In the genomic region with DNA sequence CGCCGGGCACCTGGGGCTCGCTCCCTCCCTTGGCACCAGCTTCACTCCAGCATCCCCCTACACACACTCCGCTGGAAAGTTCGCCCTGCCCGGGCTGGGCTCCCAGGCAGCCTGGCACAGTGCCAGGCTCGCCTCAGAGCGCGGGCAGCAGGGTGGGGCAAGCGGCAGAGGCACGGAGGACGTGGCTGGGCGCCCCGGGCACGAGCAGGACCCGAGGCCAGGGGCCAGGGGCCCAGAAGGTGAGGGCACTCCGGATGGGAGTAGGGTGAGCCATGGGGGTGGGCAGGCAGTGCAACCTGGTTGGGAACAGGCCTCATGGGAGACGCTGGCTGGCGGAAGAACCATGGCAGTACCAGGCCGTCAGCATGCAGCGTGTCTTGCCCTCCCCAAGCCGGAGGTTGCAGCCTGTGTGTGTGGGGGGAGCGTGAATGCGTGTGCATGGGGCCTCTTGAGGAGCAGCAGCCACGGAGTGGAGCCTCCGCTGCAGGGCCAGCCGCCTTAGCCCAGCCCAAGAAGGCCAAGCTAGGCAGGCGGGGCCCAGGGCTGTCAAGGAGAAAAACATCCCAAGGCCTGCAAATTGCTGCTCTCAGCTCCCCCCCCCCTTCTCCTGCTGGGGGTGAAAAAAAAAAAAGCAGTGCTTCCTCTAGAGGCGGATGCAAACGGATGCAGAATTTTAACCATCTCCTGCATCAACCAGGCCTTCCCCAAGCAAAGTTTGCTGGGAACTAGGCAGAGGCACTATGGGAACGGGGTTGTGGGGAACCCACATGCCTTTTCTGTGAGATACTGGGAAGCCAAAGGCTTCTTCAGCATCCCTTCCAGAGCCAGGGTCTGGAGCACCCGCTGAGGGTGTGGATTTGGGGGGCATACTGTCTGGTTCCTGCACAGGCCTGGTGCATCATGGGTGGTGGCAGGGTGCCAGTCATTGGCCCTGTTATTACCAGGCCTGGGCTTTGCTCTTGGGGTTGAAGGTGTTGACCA, we compare ENCODE assay signal across 8 mouse cellular contexts.
DNase-seq lines count a peak whose midpoint lies in the region; ATAC-seq and TF ChIP-seq lines count a peak whose summit lies in the region.

No protein-coding gene starts in this region.

- peaks cover 0 to 8% of the 10 kb centered on the region in 2 experiments; a peak in 1 of 4 replicates for H3K4me1 ChIP-seq in ES-E14 (ENCODE audit: control insufficient read depth in 2 of 2, insufficient read depth in 2 of 2, low read length in 2 of 2, poor library complexity in 1 of 2)
- H3K4me1 ChIP-seq in forebrain, embryonic 16.5 days (replicated peaks; ENCODE audit: control insufficient read depth, insufficient read depth, low read length): peaks cover 57% of the 10 kb centered on the region

- peak overlapping the region; percentile 63 for H3K4me2 ChIP-seq in forebrain, embryonic 16.5 days (ENCODE audit: low read length)

- H3K27me3 ChIP-seq in forebrain, embryonic 16.5 days (replicated peaks; ENCODE audit: control insufficient read depth, insufficient read depth, low read length): no peaks in the 10 kb centered on the region

- no peaks in the 10 kb centered on the region for H3K36me3 ChIP-seq in ES-E14 (ENCODE audit: control insufficient read depth, insufficient read depth, low read length, poor library complexity, severe bottlenecking)
- no peaks in the 10 kb centered on the region for H3K36me3 ChIP-seq in forebrain, embryonic 16.5 days (ENCODE audit: control insufficient read depth, insufficient read depth)

- no peak overlapping the region for H3K27ac ChIP-seq in ES-E14 (ENCODE audit: insufficient read depth, low read depth, low read length, poor library complexity, severe bottlenecking)
- peak overlapping the region; percentile 99 for H3K27ac ChIP-seq in forebrain, embryonic 16.5 days (ENCODE audit: low read length)

- intact Hi-C loops in heart, postnatal 36 days (cut with DNase I): loop anchor here (1.0 to 10.0 kb wide), 3 partner anchors 19 to 51 kb away; no protein-coding TSS in a partner anchor

- no peaks in the 10 kb centered on the region for H3K9me3 ChIP-seq in ES-E14 (ENCODE audit: control insufficient read depth, insufficient read depth, low read depth, low read length)
- H3K9me3 ChIP-seq in forebrain, embryonic 16.5 days (ENCODE audit: control insufficient read depth, low read length): no peaks in the 10 kb centered on the region

- in situ Hi-C loops in ES-E14 (cut with MboI; ENCODE audit: low sequenced_read_pairs in 2 of 2, unreplicated experiment in 2 of 2): no loop called here

- peak overlapping the region; percentile 56 to 63; a peak in 3 of 4 replicates for H3K4me3 ChIP-seq in ES-E14 (ENCODE audit: insufficient read depth in 1 of 2, low read depth in 1 of 2, low read length in 2 of 2, poor library complexity in 1 of 2, severe bottlenecking in 1 of 2)
- H3K4me3 ChIP-seq in forebrain, embryonic 16.5 days (replicated peaks; ENCODE audit: low read length): peak overlapping the region; percentile 40

- DNase-seq in ES-E14 (ENCODE audit: low read depth, low spot score): no peak
- peak; percentile 85 for DNase-seq in brain, embryonic 18.5 days (ENCODE audit: low read depth, low spot score)
- peak; percentile 86 to 90 for DNase-seq in heart, postnatal 36 days
- DNase-seq in layer of hippocampus, postnatal 10 days (ENCODE audit: low spot score in 2 of 2): peak; percentile 81 to 88
- peak; percentile 92 for DNase-seq in lung, postnatal 10 days
- peak; percentile 71 to 73 for DNase-seq in right cerebral cortex, postnatal 36 days (ENCODE audit: low spot score in 2 of 2)
- peak; percentile 45 for DNase-seq in yolk sac, embryonic 10.5 days (ENCODE audit: low spot score)

- H3K9ac ChIP-seq in ES-E14 (ENCODE audit: insufficient read depth, low read depth, low read length, poor library complexity, severe bottlenecking): peak overlapping the region; percentile 62
- peak overlapping the region; percentile 72 for H3K9ac ChIP-seq in forebrain, embryonic 16.5 days (replicated peaks; ENCODE audit: low read depth, low read length)

- ATAC-seq in forebrain, embryonic 16.5 days: peak; percentile 78

- WGBS in forebrain, embryonic 16.5 days: 4% methylated on average over 32 of the region's 32 CpGs

TF ChIP-seq in ES-E14, 5 proteins besides CTCF, POLR2A, EP300 and RAD21:
- TF ChIP-seq MAFK (IDR thresholded peaks at IDR 0.05; ENCODE audit: insufficient read depth, low read depth, low read length) (no peak), CHD2 (IDR thresholded peaks at IDR 0.05; ENCODE audit: low read depth, low read length) (no peak), ZC3H11A (IDR thresholded peaks at IDR 0.05; ENCODE audit: borderline replicate concordance, low read depth, low read length) (no peak), ZNF384 (IDR thresholded peaks at IDR 0.05; ENCODE audit: low read depth, low read length) (peak; percentile 93), HCFC1 (IDR thresholded peaks at IDR 0.05; ENCODE audit: borderline replicate concordance, insufficient read depth, low read length) (no peak)
